Mouse (Mus musculus): ENCODE data around the gene AI413582.

DNA sequence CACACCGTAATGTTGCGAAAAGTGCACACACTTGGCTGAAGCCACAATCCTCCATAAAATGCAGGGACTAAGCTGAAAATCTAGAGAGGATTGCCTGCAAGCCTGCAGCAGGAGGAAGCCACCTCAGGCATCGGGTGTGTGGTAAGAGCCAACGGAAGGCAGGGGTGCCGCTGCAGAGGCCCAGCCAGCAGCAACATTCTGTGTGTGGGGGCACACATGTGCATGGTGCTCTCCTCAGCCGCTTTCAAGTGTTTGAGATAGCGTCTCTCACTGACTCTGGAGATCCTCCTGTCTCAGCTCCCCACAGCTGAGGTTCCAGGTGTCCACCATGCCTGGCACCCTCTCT lies 27.0 kb upstream of the AI413582 start:
- no peak for TF ChIP-seq CTCF (IDR thresholded peaks at IDR 0.05)
- no peak for TF ChIP-seq POLR2A (IDR thresholded peaks at IDR 0.05; ENCODE audit: insufficient read depth, low read depth, low read length)
- TF ChIP-seq EP300 (IDR thresholded peaks at IDR 0.05; ENCODE audit: insufficient read depth, low read depth, low read length): no peak
